Mouse (Mus musculus) heart, embryonic 10.5 days (tissue): ENCODE data around the gene Bloc1s3. TPM values are rescaled to one million over a fixed set of nuclear protein-coding genes. Genes with fewer than 3 reads are reported as not detected.

ENCODE experiments used
- DNase-seq: peaks from one replicate; pipeline ENCODE4 v3.0.0-alpha.2; 2017; ENCODE audit warnings: low spot score
- H3K27ac ChIP-seq: fragments of 300-500 bp; sonication (generic); 2 replicates; pipeline ENCODE4 v1.5.1; 2016; ENCODE audit warnings: mild to moderate bottlenecking
- H3K27me3 ChIP-seq: fragments of 300-500 bp; sonication (generic); 2 replicates; pipeline ENCODE4 v1.6.1; 2016; ENCODE audit warnings: mild to moderate bottlenecking; ENCODE audit not compliant: poor library complexity, insufficient read depth, severe bottlenecking
- H3K36me3 ChIP-seq: fragments of 300-500 bp; sonication (generic); 2 replicates; pipeline ENCODE4 v1.6.1; 2016; ENCODE audit warnings: mild to moderate bottlenecking, moderate library complexity
- H3K4me1 ChIP-seq: fragments of 300-500 bp; sonication (generic); 2 replicates; pipeline ENCODE4 v1.6.1; 2016; ENCODE audit warnings: mild to moderate bottlenecking
- H3K4me3 ChIP-seq: fragments of 300-500 bp; sonication (generic); 2 replicates; pipeline ENCODE4 v1.5.1; 2016; ENCODE audit warnings: mild to moderate bottlenecking, moderate library complexity
- H3K9me3 ChIP-seq: fragments of 300-500 bp; sonication (generic); 2 replicates; pipeline ENCODE4 v1.6.1; 2016; ENCODE audit warnings: mild to moderate bottlenecking, moderate library complexity
- WGBS: fragments of 180-500 bp; shearing (Covaris S2); methylation state at CpG from one replicate; pipeline ENCODE4 v1.1.7; 2016; 5-methylcytosine and 5-hydroxymethylcytosine counted together
- polyA plus RNA-seq: library from polyadenylated mRNA; unstranded; fragments of >200 nt; fragmentation: Nextera tagmentation; extraction: Ambion mirVana; gene quantifications from 2 replicates; pipeline ENCODE4 v1.2.1, GENCODE M21; 2016

The Bloc1s3 gene
- polyA plus RNA-seq, 1 experiment from 2014 or later, result 2.0 TPM

- Histone ChIP-seq H3K36me3 (peaks cover 55% of the 10 kb centered on the region), H3K27me3 (no peaks in the 10 kb centered on the region), H3K4me3 (0 out of 2 replicates have a peak overlapping the region, but pooled peaks have one; percentile 19), H3K9me3 (no peaks in the 10 kb centered on the region), H3K27ac (no peak overlapping the region), H3K4me1 (peaks cover 32% of the 10 kb centered on the region)
- 65% methylated on average over 11 of the region's 11 CpGs for WGBS
- DNase-seq, result no peak
Measured at GRCm38 (mm10) chr7:19455819-19456495, 52.2 kb downstream of the Bloc1s3 start.

DNA sequence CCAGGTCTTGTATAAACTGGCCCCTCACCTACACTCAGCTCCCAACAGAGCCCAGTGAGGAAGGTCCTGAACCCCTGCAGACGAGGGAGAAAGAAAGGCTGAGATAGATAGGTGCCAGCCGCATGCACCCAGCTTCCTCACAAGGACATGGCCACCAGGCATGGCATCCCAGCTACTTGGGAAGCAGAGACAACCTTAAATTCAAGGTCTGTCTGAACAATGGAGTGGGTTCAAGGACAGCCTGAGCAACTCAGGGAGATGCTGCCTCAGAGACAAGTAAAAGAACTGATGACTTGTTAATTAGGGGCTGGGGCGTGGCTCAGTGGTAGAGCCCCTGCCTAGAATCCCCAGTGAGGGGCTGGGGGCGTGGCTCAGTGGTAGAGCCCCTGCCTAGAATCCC lies 53.0 kb downstream of the Bloc1s3 start:
- H3K9me3 ChIP-seq, result no peaks in the 10 kb centered on the region
- H3K27me3 ChIP-seq, result no peaks in the 10 kb centered on the region
- H3K4me1 ChIP-seq, result peaks cover 32% of the 10 kb centered on the region
- 89% methylated on average over 4 of the region's 4 CpGs for WGBS
- no peak overlapping the region for H3K27ac ChIP-seq
- peaks cover 62% of the 10 kb centered on the region for H3K36me3 ChIP-seq
- no peak for DNase-seq
- no peak overlapping the region for H3K4me3 ChIP-seq

Other genes starting within 250 kb of the Bloc1s3 start
- gene Vasp, start 236.6 kb downstream of the Bloc1s3 start, polyA plus RNA-seq, result 99.0 and 112 TPM in 2 replicates
- 0.13 TPM in 1 of 2 replicates, not detected in the other for gene Ppm1n, start 228.3 kb downstream of the Bloc1s3 start, polyA plus RNA-seq
- 22.4 and 26.0 TPM in 2 replicates for gene Rtn2, start 225.7 kb downstream of the Bloc1s3 start, polyA plus RNA-seq
- 0.24 and 0.27 TPM in 2 replicates for gene Fosb, start 198.3 kb downstream of the Bloc1s3 start, polyA plus RNA-seq
- 74.0 and 84.2 TPM in 2 replicates for gene Ercc1, start 163.6 kb downstream of the Bloc1s3 start, polyA plus RNA-seq
- gene Cd3eap, start 148.9 kb downstream of the Bloc1s3 start, polyA plus RNA-seq, result 23.2 and 27.8 TPM in 2 replicates
- gene Ppp1r13l, start 148.6 kb downstream of the Bloc1s3 start, polyA plus RNA-seq, result 12.0 and 16.2 TPM in 2 replicates
- 19.2 and 19.3 TPM in 2 replicates for gene Ercc2, start 126.4 kb downstream of the Bloc1s3 start, polyA plus RNA-seq
- 4.4 and 5.8 TPM in 2 replicates for gene Klc3, start 104.3 kb downstream of the Bloc1s3 start, polyA plus RNA-seq
- gene Ckm, start 103.6 kb downstream of the Bloc1s3 start, polyA plus RNA-seq, result 3.6 and 9.8 TPM in 2 replicates
- gene Mark4, start 49.5 kb downstream of the Bloc1s3 start, polyA plus RNA-seq, result 7.0 and 8.9 TPM in 2 replicates
- gene Exoc3l2, start 45.0 kb downstream of the Bloc1s3 start, polyA plus RNA-seq, result 1.8 and 2.5 TPM in 2 replicates
- 95.3 and 107 TPM in 2 replicates for gene Trappc6a, start within 50 bp of the Bloc1s3 start, polyA plus RNA-seq
- 0.09 and 0.14 TPM in 2 replicates for gene Nkpd1, start 9.5 kb upstream of the Bloc1s3 start, polyA plus RNA-seq
- gene Ppp1r37, start 54.7 kb upstream of the Bloc1s3 start, polyA plus RNA-seq, result 17.9 and 30.0 TPM in 2 replicates
- 0.41 and 0.69 TPM in 2 replicates for gene Zfp296, start 68.9 kb upstream of the Bloc1s3 start, polyA plus RNA-seq
- gene Gemin7, start 69.2 kb upstream of the Bloc1s3 start, polyA plus RNA-seq, result 149 and 182 TPM in 2 replicates
- 38.7 and 47.6 TPM in 2 replicates for gene Clasrp, start 96.1 kb upstream of the Bloc1s3 start, polyA plus RNA-seq
- 3.3 and 3.8 TPM in 2 replicates for gene Relb, start 121.1 kb upstream of the Bloc1s3 start, polyA plus RNA-seq
- 94.1 and 101 TPM in 2 replicates for gene Clptm1, start 156.7 kb upstream of the Bloc1s3 start, polyA plus RNA-seq
- 10.8 TPM in 1 of 2 replicates, not detected in the other for gene Apoc2, start 169.6 kb upstream of the Bloc1s3 start, polyA plus RNA-seq
- 0.46 TPM in 1 of 2 replicates, not detected in the other for gene Gm44805, start 173.1 kb upstream of the Bloc1s3 start, polyA plus RNA-seq
- gene Apoc4, start 173.1 kb upstream of the Bloc1s3 start, polyA plus RNA-seq, result 0.65 TPM in 1 of 2 replicates, not detected in the other
- gene Apoc1, start 184.3 kb upstream of the Bloc1s3 start, polyA plus RNA-seq, result 5.4 and 19.9 TPM in 2 replicates
- gene Apoe, start 190.8 kb upstream of the Bloc1s3 start, polyA plus RNA-seq, result 326 and 523 TPM in 2 replicates
- 237 and 260 TPM in 2 replicates for gene Tomm40, start 207.1 kb upstream of the Bloc1s3 start, polyA plus RNA-seq
- gene Nectin2, start 242.1 kb upstream of the Bloc1s3 start, polyA plus RNA-seq, result 130 and 138 TPM in 2 replicates